Mouse (Mus musculus) heart, postnatal 25 days (tissue): ENCODE measurements around the gene Htr2c. TPM values are rescaled to one million over a fixed set of nuclear protein-coding genes. Genes with fewer than 3 reads are reported as not detected.

Experiments used
- DNase-seq: peaks from one replicate; pipeline ENCODE4 v3.0.0; 2022; ENCODE audit warnings: low spot score
- intact Hi-C: fragments of 180-260 bp; cut with DNase I; formaldehyde crosslinking; loops from one replicate; pipeline ENCODE4 v1.15.1; 2025
- microRNA-seq: library from miRNA; unstranded; fragments of <30 nt; microRNA quantifications from one replicate; pipeline ENCODE4 v1.2.0, GENCODE M21; 2022
- total RNA-seq, 2 experiments: library from RNA; stranded (reverse); gene quantifications; 2 replicates each; pipeline ENCODE4 v1.2.3; 2021

Htr2c gene
- total RNA-seq: not detected

DNA sequence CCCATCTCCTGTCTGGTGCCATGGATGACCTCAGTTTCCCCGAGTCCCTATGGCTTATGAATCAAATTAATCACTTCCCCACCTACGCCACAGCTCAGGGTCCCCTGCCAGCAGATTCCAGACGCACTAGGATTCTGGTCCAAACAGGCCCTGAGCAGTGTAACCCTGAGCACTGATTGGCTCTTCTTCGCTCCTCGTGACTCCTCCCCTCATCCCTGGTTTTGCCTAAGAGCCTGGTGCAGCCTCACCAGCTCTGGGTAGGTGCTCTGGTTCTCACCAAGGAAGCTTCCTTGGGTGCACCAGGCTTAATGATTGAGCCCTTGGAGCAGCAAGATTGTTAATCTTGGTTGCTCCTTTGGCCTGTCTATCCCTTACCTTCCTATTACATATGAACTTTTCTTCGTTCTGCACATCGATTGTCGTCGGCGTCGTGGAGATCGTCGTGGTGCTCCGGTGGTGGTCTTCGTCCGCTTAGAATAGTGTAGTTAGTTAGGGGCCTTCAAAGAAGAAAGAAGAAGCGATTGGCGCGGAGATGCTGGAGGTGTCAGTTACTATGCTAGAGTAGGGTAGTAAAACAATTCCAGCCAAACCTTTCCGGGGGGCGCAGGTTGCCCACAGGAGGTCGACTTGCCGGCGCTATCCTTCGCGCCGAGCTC, at the start of gene Htr2c:
Htr2c (plus strand) TSS at position 256 of the 656 bp plus-strand sequence.
- intact Hi-C loops: no loop called here
- no peak for DNase-seq

DNA sequence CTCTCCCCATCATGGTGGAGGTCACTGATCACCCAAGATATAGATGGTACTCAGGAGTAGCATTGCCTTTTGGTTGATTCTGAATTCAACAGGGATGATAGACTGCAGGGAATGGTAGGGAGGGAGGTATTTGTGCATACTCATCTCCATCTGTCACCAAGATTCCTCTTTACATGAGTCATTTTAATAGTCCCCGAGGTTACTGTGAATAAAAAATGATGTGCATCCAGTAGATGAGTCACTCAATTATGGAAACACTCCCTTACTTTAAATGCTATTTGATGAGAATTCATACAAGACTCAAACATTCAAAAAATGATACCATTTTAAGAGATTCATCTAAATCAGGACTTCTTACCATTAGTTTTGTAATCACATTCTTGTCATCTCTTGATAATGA, 34.1 kb upstream of the Htr2c start:
- no peak for DNase-seq
- intact Hi-C loops: no loop called here

DNA sequence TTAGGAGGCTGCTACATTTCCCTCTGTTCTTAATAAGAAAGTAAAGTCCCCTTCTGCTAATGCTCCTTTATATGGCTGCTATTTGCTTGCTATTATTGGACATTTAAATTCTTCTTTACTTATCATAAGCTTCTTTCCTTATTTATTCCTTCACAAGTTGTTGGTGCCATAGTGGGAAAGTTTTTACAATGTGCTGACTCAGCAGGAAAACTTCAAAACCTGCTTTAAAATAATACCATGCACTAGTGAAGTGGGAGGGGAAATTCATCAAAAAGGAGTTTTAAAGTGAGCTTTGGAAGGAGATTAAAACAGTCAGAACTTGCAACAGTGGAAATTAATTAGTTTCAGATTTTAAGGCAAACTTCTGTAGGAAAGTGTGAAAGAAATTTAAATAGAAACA, 26.0 kb upstream of the Htr2c start:
- DNase-seq: no peak
- intact Hi-C loops: no loop called here

GRCm38 (mm10) chrX:146946216-146946886, 16.0 kb upstream of the Htr2c start:
- intact Hi-C loops: no loop called here
- no peak for DNase-seq

GRCm38 (mm10) chrX:146946996-146947395, 15.3 kb upstream of the Htr2c start:
- no peak for DNase-seq
- intact Hi-C loops: no loop called here

DNA sequence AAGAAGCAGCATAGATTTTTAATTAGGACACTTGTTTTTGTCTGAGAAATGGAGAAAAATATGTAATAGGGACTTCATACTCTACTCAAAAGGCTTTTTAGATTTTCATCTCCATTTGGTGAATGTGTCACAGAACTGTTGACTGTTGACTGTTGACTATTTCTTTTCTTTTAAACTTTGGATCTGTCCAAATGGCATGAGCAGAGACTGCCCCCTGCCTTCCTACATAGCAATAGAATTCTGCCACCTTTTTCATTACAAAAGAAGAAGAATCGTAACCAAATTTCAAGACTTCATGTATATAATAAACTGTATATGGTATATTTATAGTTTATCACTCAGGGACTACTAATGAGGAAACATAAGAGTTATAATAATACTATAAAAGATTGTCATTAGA, 3.7 kb upstream of the Htr2c start:
- DNase-seq: no peak
- intact Hi-C loops: no loop called here

GRCm38 (mm10) chrX:146959960-146960359, 2.4 kb upstream of the Htr2c start:
- no peak for DNase-seq
- intact Hi-C loops: no loop called here

DNA sequence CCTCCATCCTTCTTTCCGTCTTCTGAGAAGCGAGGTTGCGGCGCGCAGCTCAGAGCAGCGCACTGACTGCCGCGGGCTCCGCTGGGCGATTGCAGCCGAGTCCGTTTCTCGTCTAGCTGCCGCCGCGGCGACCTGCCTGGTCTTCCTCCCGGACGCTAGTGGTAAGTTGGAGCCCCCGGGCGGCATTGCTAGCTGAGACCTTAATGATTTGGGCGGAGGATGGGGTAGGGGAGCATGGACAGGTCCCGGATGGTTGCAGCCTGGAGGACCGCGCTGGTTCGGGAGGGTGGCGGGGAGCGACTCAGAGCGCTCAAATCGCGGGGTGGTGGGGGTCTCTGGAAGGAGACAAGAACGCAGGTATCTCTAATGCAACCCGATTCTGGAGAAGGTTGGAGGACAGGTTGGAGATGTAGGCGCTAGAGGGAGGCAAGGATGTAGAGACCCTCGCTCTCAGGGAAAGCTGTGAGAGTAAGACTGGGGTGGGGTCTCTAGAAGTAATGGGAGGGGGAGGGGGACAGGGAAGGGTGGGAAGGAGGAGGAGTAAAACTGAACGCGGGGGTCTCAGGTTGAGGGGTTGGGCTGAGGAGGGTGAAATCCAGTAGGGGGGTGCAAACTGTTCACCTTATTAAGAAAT, 718 bp downstream of the Htr2c start:
- intact Hi-C loops: no loop called here
- DNase-seq: no peak

DNA sequence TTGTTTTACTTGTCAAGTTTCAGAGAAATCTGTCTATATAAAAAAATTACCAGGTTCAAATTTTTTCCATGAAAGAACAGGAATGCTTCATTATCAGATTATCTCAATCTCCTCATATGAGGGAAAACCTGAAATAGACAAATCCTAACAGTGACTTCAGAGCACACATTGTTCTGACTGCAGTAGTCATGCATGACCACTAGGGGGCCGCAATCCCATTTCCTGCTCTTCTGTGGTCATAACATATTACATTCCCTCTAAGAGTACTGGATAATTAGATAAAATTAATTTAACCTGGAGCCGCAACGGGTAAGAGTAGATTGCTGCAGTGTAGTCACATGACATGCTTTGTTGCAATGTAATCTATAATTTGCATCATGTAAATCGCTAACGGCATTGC, 17.6 kb downstream of the Htr2c start:
- intact Hi-C loops: no loop called here
- DNase-seq: no peak

DNA sequence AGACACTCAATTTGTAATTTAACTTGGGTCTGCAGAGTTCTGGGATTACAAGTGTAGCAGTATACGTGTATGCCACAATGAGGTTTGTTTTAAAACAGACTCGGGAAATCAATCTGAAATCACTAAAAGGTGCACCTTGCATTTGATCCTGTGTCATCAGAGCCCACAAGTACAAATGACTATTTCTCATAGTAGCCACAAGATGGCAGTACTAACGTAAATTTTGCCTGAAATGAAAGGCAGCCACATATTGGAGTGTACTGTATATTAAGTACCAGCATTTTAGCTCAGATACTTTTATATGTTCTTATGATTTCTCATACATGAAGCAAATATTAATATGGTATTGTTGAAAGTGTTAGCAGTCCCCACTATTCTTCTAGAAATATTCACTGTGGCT, 93.4 kb downstream of the Htr2c start:
- DNase-seq: no peak
- intact Hi-C loops: loop anchor here (2.0 kb wide), 1 partner anchor 553 kb away; no protein-coding TSS in a partner anchor

GRCm38 (mm10) chrX:147071622-147072021, 109.3 kb downstream of the Htr2c start:
- intact Hi-C loops: loop anchor here (5.0 kb wide), 1 partner anchor 536 kb away; no protein-coding TSS in a partner anchor
- DNase-seq: no peak

DNA sequence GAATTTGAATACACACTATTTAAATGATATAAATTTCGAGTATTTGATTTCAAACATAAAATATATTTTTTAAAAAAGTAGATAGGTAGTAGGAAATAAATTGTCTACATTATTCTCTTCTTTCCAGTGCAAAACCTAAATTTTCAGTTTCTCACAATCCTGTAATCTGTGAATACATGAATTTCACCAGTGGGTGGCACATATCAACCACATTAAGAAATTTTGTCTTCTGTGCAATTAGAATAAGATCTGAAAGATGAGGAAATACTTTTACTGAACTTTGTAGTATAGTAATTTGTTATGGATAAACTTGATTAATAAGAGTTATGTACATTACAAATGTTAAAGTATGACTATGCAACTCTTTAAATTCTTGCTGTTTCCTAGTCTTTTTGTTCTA, 156.8 kb downstream of the Htr2c start:
- intact Hi-C loops: loop anchor here (10.0 kb wide), 1 partner anchor 366 kb away; no protein-coding TSS in a partner anchor
- no peak for DNase-seq

DNA sequence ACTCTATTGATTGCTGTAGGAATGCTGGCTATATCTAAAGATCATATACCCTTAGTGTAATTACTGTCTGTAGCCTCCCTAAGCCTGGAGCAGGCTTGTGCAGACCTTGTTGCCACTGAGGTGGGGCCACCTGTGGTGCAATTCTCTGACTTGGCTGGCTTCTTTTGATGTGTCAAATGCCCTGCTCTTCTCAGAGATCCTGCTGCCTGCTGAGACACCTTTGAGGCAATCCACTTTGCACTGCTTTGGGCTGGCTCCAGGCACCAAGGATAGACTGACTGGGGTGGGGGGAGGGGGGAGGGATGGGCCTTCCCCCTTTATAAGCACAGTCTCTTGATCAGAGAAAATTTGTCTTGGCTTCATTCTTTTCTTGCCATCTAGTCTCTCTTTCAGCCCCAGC, 252.9 kb downstream of the Htr2c start:
- no peak for DNase-seq
- intact Hi-C loops: no loop called here

GRCm38 (mm10) chrX:147217382-147218013, 255.2 kb downstream of the Htr2c start:
- intact Hi-C loops: no loop called here
- no peak for DNase-seq

DNA sequence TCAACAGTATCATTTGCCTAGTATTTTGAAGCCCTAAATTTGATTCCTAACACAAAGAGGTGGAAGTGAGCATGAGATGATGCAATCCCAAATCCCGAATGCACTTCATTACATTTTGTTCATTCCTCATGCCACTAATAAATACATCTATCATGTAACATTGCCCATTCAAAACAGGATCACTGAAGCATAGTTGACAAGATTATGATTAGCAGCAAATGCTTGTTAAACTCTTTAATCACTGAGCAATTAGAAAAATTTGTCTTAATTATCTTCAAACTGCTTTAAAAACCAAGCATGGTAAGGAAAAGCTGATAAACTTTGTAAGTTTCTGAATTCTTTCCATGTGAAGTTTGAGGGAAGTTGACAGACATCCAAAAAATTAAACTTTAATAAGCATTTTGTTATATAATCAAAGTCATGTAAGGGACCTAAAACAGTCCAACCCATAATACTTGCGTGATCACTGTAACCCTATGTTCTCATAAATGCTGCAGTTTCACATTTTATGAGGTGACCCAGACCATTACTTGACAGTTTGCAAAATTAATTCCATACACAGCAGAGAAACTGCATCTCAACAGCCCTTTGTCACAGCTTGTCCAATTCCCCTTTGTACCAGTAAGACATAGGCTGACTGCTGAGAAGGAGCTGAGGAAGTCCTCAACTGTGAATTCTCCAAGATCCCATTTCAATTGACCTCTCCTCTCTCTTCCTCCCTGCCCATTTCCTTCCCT, 276.7 kb downstream of the Htr2c start:
- intact Hi-C loops: no loop called here
- DNase-seq: no peak

Small RNA genes within 50 kb of the gene (microRNA-seq; reads per million reads assigned to microRNA genes)
- gene Gm22650 (not detected), gene Gm24627 (not detected), gene Mir1264 (not detected), gene Mir1298 (1.1 reads per million), gene Mir1912 (not detected), gene Mir448 (not detected), gene Mir764 (not detected)
